Mouse (Mus musculus) kidney, adult 2 months (tissue): ENCODE data around the gene Hadhb.

Source experiments
- CTCF ChIP-seq: fragments of 200-500 bp; conservative IDR thresholded peaks from 2 replicates; pipeline ENCODE4 v1.5.1; 2011; ENCODE audit warnings: low read depth, mild to moderate bottlenecking, control low read depth, low read length, moderate library complexity, mixed read lengths; ENCODE audit not compliant: insufficient read depth, insufficient read length
- POLR2A ChIP-seq: fragments of 200-500 bp; IDR thresholded peaks from one replicate; pipeline ENCODE4 v1.6.1; 2011; ENCODE audit warnings: low read depth, low read length, control low read depth

DNA sequence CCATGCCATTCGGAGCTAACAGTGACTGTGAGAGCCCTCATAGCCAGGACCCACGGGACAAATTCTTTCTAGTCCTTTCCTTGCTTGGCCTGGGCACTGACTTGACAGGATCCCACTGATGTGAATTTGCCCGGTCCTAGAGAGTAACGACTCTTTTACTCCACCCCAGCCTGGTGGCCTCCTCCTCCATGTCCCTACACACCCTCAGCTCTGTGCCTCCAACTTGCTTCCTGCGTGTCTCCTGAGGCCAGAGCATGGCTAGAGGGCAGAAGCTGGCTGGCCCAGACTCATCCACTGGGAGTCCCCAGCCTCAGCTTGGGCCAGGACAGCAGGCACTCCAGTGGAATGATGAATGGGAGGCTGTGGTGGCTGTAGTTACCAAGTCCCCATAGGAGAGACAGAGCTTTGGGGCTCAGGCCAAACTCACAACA, 47.4 kb upstream of the Hadhb start:
- TF ChIP-seq CTCF (no peak), POLR2A (no peak)
